Mouse (Mus musculus) thymus, adult 18-20 months (tissue): ENCODE results near the gene Med29.

Source experiments
- DNase-seq, 2 experiments: peaks; one replicate each; pipeline ENCODE4 v3.0.0; 2022; ENCODE audit warnings: mixed read lengths in 2 of 2

The Med29 gene

DNA sequence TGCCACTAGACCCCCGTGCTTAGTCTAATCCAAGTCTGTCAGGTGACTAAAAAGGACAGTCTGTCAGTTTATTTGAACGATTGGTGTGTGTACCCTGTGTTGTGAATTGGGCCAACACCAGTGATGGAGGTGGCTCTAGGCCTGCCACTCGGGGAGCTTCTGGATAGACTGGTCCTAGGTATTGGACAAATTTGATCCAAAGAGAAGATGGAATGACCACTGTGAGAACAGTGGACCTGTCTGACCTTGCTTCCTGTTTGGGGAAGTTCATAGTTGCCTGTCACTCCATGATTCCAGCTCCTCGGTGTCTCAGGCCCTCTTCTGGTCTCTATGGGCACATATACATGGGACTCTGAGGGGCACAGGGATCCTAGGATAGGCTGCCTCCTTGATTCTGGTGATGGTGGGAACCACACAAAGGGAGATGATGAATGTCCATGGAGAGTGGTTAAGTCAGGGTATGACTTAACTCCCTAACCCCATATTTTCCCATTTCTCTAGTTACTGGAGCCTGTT is 40.8 kb downstream of the Med29 start:
- no peak for DNase-seq

DNA sequence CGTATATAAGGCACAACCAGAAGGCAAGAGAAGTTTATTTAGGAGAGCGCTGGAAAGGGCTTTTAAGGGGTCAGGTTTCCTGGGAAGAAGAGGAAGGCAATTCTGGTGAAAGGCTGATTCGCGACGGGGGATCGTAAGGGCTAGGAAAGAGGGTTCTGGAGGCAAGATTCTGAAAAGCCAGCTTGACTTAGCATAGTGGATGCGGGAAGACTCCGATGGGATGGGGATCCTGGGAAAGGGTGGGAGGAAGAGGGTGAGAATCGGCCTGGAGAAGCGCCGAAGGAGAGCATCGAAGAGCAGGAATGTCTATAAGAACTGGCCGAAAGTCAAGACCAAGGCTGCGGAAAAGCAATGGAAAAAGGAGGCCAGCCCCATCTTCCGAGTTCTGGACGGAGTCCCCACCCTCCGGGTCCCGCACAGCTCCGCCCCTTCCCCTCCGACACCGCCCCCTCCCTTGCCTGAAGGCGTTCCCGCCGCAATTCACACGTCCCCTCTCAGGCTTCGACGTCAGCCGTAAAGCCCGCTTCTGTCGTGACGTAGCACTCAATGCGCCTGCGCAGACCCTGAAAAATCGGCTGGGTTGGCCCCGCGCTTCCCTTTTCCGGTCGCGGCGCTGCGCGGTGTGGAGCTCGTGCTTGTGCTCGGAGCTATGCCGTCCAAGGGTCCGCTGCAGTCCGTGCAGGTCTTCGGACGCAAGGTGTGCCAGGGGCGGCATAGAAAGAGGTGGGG is 42.2 kb downstream of the Med29 start, which contains the start of gene Rps16:
Gene Rps16 (plus strand): TSS at position 498 of the 729 bp plus-strand sequence.
- peak; percentile 97 to 98 for DNase-seq

DNA sequence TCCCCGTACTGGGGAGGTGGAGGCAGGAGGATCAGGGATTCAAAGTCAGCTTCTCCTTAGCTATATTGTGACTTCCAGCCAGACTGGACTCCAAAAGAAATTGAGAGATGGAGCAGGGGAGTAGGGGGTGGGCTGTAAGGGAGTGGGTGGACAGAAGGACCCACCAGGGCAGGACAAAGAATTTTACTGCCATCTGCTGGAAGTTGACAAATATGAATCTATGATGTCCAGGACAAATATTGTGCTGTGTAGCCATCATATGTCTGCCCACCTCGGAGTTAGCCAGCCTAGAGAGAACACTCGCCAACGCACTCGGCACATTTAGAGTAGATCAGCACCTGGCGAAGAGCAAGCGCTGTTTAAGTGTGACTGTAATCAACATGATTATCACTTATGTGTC is 43.9 kb downstream of the Med29 start:
- no peak for DNase-seq

DNA sequence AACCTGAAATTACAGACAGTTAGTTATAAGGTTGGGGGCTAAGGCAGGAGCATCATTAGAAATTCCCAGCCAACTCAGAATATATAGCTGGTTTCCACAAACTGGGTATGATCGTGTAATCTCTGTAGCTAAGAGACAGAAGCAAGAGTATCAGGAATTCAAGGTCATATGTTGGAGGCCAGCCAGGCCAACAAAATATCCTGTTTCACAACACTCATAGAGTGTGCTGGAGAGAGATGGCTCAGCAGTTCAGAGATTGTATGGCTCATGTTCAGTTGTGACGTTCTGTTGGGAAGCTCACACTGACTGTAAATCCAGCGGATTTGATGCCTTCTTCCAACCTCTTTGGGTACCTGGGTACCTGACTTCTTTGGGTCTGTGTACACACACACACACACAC is 44.8 kb downstream of the Med29 start:
- no peak for DNase-seq

DNA sequence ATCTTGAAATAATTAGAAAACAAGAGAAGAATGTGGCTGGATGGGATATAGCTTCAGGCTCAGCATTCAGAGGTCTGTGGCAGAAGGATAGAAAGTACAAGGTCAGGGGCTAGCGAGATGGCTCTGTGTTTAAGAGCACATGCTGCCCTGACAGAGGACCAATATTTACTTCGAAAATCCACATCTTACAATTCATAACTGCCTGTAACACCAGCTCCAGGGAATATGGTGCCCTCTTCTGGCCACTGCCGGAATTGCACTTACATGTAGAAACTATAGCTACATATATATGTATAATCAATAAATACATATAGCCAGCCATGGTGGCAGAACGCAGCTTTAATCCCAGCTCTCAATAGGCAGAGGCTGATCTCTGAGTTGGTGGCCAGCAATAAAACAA is 47.9 kb downstream of the Med29 start:
- no peak for DNase-seq

DNA sequence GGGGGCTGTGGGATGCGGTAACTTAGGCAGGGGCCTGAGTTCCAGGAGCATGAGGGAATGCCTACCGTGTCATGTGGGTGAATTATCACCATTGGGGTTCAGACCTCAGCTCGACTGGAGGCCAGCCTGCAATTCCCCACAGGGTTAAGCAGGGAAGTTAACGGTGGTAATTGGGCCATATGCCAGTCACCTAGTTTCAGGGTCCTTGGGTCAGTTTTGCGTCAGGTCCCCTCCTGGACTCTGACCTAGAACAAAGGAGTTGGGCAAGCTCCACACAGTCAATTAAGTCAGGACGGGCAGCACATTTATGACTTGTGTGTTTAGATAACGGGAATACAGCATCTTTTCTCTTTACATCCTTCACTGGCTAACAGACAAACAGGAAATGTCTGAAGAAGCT is 51.1 kb downstream of the Med29 start:
- DNase-seq, result no peak

DNA sequence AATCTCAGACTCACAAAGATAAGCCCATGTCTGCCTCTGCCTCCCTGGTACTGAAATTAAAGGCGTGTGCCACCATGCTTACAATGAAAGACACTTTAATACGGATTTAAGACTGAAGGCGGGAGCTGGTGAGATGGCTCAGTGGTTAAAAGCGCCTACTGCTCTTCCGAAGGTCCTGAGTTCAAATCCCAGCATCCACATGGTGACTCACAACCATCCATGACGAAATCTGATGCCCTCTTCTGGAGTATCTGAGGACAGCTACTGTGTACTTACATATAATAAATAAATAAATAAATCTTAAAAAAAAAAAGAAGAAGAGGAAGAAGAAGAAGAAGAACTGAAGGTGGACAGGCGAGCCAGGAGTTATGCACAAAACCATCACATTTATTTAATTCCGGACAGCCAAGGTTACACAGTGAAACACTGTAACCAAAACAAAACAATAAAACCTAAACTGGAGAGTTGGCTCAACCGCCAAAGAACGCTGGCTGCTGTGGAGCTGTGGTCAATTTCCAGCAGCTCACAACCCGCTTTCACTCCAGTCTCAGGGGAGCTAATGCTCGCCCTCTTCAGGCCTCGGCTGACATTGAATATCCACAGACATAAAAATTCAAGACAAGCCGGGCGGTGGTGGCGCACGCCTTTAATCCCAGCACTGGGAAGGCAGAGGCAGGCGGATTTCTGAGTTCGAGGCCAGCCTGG is 53.1 kb downstream of the Med29 start:
- DNase-seq, result peak in 1 of 2 experiments; percentile 52

DNA sequence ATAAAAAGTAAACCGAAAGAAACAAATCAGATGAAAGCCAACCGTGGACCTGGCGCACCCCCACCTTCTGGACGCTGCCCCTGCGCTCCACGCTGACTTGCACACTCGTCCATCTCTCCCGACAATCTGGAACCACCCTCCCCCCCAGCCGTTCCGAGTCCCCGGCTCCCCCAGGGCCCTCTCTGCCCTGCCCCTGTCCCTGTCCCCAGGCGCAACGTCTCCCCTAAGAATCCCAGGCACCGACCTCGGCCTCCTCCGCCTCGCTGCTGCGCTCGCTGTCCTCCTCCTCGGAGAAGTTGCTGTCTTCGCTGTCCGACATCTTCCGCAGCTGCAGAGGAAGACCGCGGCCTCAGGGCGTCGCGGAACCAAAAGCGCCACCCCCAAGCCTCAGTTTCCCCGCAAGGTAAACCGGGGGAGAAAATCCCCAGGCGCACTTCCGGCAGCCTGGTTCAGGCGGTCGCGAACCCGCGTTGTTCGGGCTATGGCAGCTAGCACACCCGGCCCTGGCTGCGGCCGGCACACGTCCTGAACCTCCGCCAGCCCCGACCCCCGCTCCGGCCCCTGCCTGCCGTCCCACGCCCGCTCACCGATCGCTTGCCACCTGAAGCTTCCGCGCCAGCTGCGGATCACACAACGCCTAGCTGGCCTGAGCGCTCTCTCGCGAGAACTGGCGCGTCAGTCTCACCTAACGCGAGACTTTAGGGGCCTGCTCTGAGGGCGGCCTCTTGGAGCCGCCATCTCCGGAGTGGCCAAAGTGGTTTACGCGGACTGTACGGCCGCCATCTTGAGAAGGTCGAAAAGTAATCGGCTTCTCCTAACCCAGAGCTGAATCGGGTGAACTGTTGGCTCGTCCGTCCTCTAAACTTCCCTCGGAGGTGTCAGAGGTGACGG is 54.2 kb downstream of the Med29 start, which contains the start of gene Supt5:
Gene Supt5 (minus strand): TSS at position 639 of the 891 bp plus-strand sequence.
- peak; percentile 97 to 98 for DNase-seq
